Mouse (Mus musculus): ENCODE measurements around the gene Ank.

GRCm38 (mm10) chr15:27592620-27593320 is 126.3 kb downstream of the Ank start:
- TF ChIP-seq CTCF (IDR thresholded peaks at IDR 0.05; ENCODE audit: low read depth): no peak
- no peak for TF ChIP-seq EP300 (optimal IDR thresholded peaks at IDR 0.05)
